Mouse (Mus musculus): Measurements from ENCODE around the gene Cpa1. TPM values are rescaled to one million over a fixed set of nuclear protein-coding genes. Genes with fewer than 3 reads are reported as not detected.

Cpa1 gene
- total and polyA plus RNA-seq, 3 experiments: 0.14 to 0.21 TPM; not detected in 1

GRCm38 (mm10) chr6:30617959-30618590, 20.9 kb upstream of the Cpa1 start:
- 65% methylated on average over 18 of the region's 18 CpGs for WGBS

GRCm38 (mm10) chr6:30618735-30619134, 20.3 kb upstream of the Cpa1 start:
- Histone ChIP-seq H3K27ac (no peak overlapping the region), H3K36me3 (ENCODE audit: control insufficient read depth, insufficient read depth, low read length) (no peaks in the 10 kb centered on the region), H3K9ac (ENCODE audit: low read depth, low read length) (no peak overlapping the region), H3K79me2 (replicated peaks; ENCODE audit: control insufficient read depth, insufficient read depth, low read length) (no peaks in the 10 kb centered on the region), H3K27me3 (ENCODE audit: control insufficient read depth, insufficient read depth, low read length) (no peaks in the 10 kb centered on the region), H3K4me1 (ENCODE audit: control insufficient read depth, insufficient read depth, low read length) (no peaks in the 10 kb centered on the region), H3K4me3 (no peak overlapping the region)
- 68% methylated on average over 6 of the region's 6 CpGs for WGBS
- TF ChIP-seq CTCF (IDR thresholded peaks at IDR 0.05): no peak
- no peak for DNase-seq
- intact Hi-C loops (cut with DNase I): no loop called here

More at GRCm38 (mm10) chr6:30617959-30618590, 20.9 kb upstream of the Cpa1 start:
- no peaks in the 10 kb centered on the region for H3K36me3 ChIP-seq (ENCODE audit: control insufficient read depth, insufficient read depth, low read length)
- no peak for DNase-seq
- H3K4me3 ChIP-seq: no peak overlapping the region
- no peak overlapping the region for H3K9ac ChIP-seq (ENCODE audit: low read depth, low read length)
- H3K79me2 ChIP-seq (replicated peaks; ENCODE audit: control insufficient read depth, insufficient read depth, low read length): no peaks in the 10 kb centered on the region
- TF ChIP-seq POLR2A (IDR thresholded peaks at IDR 0.05; ENCODE audit: insufficient read depth, low read depth, low read length): no peak
- no peak for TF ChIP-seq EP300 (IDR thresholded peaks at IDR 0.05; ENCODE audit: insufficient read depth, low read depth, low read length)
- no peak for TF ChIP-seq CTCF (IDR thresholded peaks at IDR 0.05)
- no peak overlapping the region for H3K27ac ChIP-seq
- intact Hi-C loops (cut with DNase I): no loop called here
- H3K27me3 ChIP-seq (ENCODE audit: control insufficient read depth, insufficient read depth, low read length): no peaks in the 10 kb centered on the region
- H3K4me1 ChIP-seq (ENCODE audit: control insufficient read depth, insufficient read depth, low read length): no peaks in the 10 kb centered on the region

GRCm38 (mm10) chr6:30619606-30620005, 19.4 kb upstream of the Cpa1 start:
- Histone ChIP-seq H3K4me3 (no peak overlapping the region), H3K27me3 (ENCODE audit: control insufficient read depth, insufficient read depth, low read length) (no peaks in the 10 kb centered on the region), H3K4me1 (ENCODE audit: control insufficient read depth, insufficient read depth, low read length) (no peaks in the 10 kb centered on the region), H3K36me3 (ENCODE audit: control insufficient read depth, insufficient read depth, low read length) (no peaks in the 10 kb centered on the region), H3K79me2 (replicated peaks; ENCODE audit: control insufficient read depth, insufficient read depth, low read length) (no peaks in the 10 kb centered on the region), H3K9ac (ENCODE audit: low read depth, low read length) (no peak overlapping the region), H3K27ac (no peak overlapping the region)
- DNase-seq: no peak
- WGBS: 95% methylated on average over 5 of the region's 5 CpGs
- TF ChIP-seq POLR2A (IDR thresholded peaks at IDR 0.05; ENCODE audit: insufficient read depth, low read depth, low read length) (no peak), EP300 (IDR thresholded peaks at IDR 0.05; ENCODE audit: insufficient read depth, low read depth, low read length) (no peak), CTCF (IDR thresholded peaks at IDR 0.05) (no peak)
- intact Hi-C loops (cut with DNase I): no loop called here

- H3K4me1 ChIP-seq (ENCODE audit: control insufficient read depth, insufficient read depth, low read length): no peaks in the 10 kb centered on the region
- WGBS: 80% methylated on average over 4 of the region's 4 CpGs
Observed at GRCm38 (mm10) chr6:30620591-30620990, 18.4 kb upstream of the Cpa1 start.

GRCm38 (mm10) chr6:30620994-30621393, 18.0 kb upstream of the Cpa1 start:
- DNase-seq: no peak
- intact Hi-C loops (cut with DNase I): no loop called here
- Histone ChIP-seq H3K27ac (no peak overlapping the region), H3K27me3 (ENCODE audit: control insufficient read depth, insufficient read depth, low read length) (no peaks in the 10 kb centered on the region), H3K4me3 (no peak overlapping the region), H3K36me3 (ENCODE audit: control insufficient read depth, insufficient read depth, low read length) (no peaks in the 10 kb centered on the region), H3K4me1 (ENCODE audit: control insufficient read depth, insufficient read depth, low read length) (no peaks in the 10 kb centered on the region), H3K79me2 (replicated peaks; ENCODE audit: control insufficient read depth, insufficient read depth, low read length) (no peaks in the 10 kb centered on the region), H3K9ac (ENCODE audit: low read depth, low read length) (no peak overlapping the region)
- WGBS: 87% methylated on average over 6 of the region's 6 CpGs
- TF ChIP-seq EP300 (IDR thresholded peaks at IDR 0.05; ENCODE audit: insufficient read depth, low read depth, low read length) (no peak), POLR2A (IDR thresholded peaks at IDR 0.05; ENCODE audit: insufficient read depth, low read depth, low read length) (no peak), CTCF (IDR thresholded peaks at IDR 0.05) (no peak)

More at GRCm38 (mm10) chr6:30620591-30620990, 18.4 kb upstream of the Cpa1 start:
- H3K4me3 ChIP-seq: no peak overlapping the region
- no peak overlapping the region for H3K27ac ChIP-seq
- H3K36me3 ChIP-seq (ENCODE audit: control insufficient read depth, insufficient read depth, low read length): no peaks in the 10 kb centered on the region
- no peaks in the 10 kb centered on the region for H3K79me2 ChIP-seq (replicated peaks; ENCODE audit: control insufficient read depth, insufficient read depth, low read length)
- intact Hi-C loops (cut with DNase I): no loop called here
- H3K9ac ChIP-seq (ENCODE audit: low read depth, low read length): no peak overlapping the region
- H3K27me3 ChIP-seq (ENCODE audit: control insufficient read depth, insufficient read depth, low read length): no peaks in the 10 kb centered on the region
- peak in 1 of 2 experiments; percentile 22 for DNase-seq
- TF ChIP-seq EP300 (IDR thresholded peaks at IDR 0.05; ENCODE audit: insufficient read depth, low read depth, low read length) (no peak), POLR2A (IDR thresholded peaks at IDR 0.05; ENCODE audit: insufficient read depth, low read depth, low read length) (no peak), CTCF (IDR thresholded peaks at IDR 0.05) (no peak)

GRCm38 (mm10) chr6:30621986-30622389, 17.0 kb upstream of the Cpa1 start:
- TF ChIP-seq CTCF (IDR thresholded peaks at IDR 0.05) (no peak), POLR2A (IDR thresholded peaks at IDR 0.05; ENCODE audit: insufficient read depth, low read depth, low read length) (no peak), EP300 (IDR thresholded peaks at IDR 0.05; ENCODE audit: insufficient read depth, low read depth, low read length) (no peak)
- Histone ChIP-seq H3K4me3 (no peak overlapping the region), H3K79me2 (replicated peaks; ENCODE audit: control insufficient read depth, insufficient read depth, low read length) (no peaks in the 10 kb centered on the region), H3K36me3 (ENCODE audit: control insufficient read depth, insufficient read depth, low read length) (no peaks in the 10 kb centered on the region), H3K9ac (ENCODE audit: low read depth, low read length) (no peak overlapping the region), H3K27ac (no peak overlapping the region), H3K27me3 (ENCODE audit: control insufficient read depth, insufficient read depth, low read length) (no peaks in the 10 kb centered on the region), H3K4me1 (ENCODE audit: control insufficient read depth, insufficient read depth, low read length) (no peaks in the 10 kb centered on the region)
- no peak for DNase-seq
- 36% methylated on average over 4 of the region's 4 CpGs for WGBS
- intact Hi-C loops (cut with DNase I): no loop called here
